Mouse (Mus musculus): ENCODE measurements around the gene Ccm2.

Gene Ccm2
- long read RNA-seq, experiment 1, transcript Ccm2-201 (10 exons, 1,858 nt), result major isoform, 35 of 50 reads
- long read RNA-seq, experiment 1, partial matches to known transcripts, result 7 of 50 reads
- long read RNA-seq, experiment 1, other reads (novel, unspliced or antisense), result 8 of 50 reads
- long read RNA-seq, experiment 2, transcript Ccm2-201 (10 exons, 1,858 nt), result major isoform, 35 of 44 reads
- long read RNA-seq, experiment 2, partial matches to known transcripts, result 2 of 44 reads
- long read RNA-seq, experiment 2, other reads (novel, unspliced or antisense), result 7 of 44 reads

DNA sequence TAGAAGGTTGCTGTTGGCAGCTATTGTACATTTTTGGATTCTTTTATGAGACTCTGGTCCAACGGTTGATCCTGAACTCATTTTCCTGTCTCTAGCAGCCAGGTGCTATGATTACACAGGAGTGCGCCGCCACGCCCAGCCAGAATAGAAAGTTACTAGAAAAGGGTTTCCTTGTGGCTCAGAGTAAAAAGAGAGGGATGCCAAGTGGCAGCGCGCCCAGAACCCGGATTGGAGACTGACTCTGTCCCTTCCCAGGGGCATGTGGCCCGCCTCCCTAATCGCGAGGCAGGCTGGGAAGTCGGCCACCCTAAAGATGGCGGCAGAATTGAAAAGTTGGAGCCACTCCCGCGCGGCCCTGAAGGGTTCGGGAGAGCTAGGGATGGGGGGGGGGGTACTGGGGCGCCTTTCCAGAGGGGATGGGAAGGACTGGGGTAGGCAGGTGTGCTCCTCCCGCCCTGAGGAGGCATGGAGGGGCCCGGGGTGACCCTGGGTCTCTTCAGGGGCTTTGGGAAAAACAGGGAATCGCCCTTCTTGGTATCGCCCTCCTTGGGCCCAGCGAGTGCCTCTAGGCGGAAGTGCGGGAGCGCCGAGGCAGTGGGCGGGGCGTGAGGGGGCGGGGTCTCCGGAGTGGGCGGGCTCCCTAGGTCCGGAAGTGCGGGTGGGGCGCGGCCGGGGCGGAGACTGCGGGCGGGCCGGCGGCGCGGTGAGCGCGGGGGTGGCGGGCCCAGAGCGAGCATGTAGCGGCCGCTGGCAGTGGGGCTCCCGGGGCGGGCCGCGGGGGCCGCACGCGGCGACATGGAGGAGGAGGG, at the start of gene Ccm2:
TSS of gene Ccm2 (plus strand) at position 683 of the 809 bp plus-strand sequence.
- intact Hi-C loops (cut with DNase I), result no loop called here

DNA sequence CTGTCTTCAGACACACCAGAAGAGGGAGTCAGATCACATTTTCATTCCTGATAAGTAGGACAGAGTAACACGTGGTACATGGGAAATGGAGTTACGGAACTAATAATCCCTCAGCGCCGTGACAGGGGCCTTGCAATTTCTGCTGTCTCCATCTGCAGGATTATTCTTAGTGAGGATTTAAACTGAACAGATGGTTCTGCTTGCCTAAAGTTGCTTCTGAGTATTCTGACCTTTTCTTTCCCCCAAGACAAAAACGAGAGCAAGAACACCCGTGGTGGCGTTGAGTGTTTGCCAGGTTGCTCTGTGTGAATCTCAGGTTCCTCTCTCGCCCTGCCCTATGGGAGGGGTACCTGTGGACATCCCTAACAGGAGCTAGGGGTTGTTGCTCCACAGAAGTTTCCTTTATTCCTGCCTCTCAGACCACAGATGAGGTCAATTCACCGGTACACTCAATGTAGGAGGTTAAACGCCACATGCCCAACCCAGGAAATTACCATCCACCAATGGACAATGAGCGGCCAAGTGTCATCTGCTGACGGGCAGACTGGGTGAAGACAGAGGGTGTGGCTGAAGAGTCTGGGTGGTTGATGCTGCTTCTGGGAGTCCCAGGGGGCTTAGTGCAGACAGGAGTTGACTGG, 49.3 kb upstream of the Ccm2 start:
- intact Hi-C loops (cut with DNase I), result no loop called here

DNA sequence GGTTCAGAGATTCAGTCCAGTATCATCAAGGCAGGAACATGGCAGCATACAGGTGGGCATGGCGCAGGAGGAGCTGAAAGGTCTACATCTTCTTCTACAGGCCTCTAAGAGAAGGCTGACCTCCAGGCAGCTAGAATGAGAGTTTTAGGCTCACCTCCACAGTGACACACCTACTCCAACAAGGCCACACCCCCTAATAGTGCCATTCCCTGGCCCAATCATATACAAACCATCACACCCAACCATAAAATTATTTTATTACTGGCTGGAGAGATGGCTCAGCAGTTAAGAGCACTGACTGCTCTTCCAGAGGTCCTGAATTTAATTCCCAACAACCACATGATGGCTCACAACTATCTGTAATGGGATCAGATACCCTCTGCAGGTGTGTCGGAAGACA, 44.2 kb upstream of the Ccm2 start:
- intact Hi-C loops (cut with DNase I), result no loop called here

DNA sequence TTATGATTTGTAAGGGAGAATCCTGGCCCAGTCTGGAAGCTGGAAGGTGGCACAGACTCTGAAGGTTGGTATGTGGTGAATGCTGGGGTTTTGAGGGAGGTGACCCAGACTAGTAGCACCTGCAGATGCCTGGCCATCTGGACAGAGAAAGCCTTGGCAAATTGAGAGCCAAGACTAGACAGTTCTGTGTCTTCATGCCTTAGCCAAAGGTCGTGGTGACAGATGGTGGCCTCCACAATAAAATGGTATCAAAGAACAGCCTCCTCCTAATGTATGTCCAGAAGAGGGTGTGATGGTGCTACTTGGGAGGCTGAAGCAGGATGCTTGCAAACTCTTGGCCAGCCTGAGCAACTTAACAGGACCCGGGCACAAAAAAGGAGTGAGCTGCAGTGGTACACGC, 42.5 kb upstream of the Ccm2 start:
- intact Hi-C loops (cut with DNase I), result no loop called here

DNA sequence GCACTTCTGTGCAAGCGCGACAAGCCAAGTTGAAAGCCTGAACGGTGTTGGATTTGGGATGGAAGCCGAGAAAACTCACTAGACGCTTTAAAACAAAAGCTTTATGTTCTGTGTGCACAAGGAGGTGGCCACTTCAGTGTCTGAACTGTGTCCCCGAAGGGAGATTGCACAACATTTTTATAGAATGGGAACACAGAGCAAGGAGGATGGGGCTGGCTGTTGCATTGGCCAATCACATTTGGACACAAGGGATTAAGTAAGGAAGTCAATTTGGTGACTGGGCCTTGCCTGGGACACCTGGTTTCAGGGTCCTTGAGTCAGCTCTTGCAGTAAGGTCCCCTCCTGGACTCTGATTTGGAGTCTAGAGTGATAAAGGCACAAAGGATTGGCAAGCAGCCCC, 42.0 kb upstream of the Ccm2 start:
- intact Hi-C loops (cut with DNase I), result no loop called here

DNA sequence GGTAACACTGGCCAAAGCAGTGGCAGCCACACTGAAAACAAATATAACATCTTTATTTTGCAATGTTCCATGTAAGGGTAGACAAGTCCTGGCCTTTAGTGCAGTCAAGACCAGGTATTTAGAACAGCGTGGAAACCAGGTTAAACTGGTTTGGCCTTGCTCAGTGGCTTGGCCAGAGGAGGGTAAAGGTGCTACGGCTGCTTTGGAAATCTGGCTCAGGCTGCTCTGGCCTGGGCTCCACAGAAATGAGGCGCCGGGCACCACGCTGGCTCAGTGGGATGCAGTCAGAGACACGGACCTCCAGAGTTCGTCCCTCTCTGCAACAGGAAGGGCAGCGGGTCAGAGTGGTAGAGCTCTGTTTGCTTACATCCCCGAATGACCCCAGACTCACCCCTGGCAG, 40.2 kb upstream of the Ccm2 start:
- intact Hi-C loops (cut with DNase I), result no loop called here

DNA sequence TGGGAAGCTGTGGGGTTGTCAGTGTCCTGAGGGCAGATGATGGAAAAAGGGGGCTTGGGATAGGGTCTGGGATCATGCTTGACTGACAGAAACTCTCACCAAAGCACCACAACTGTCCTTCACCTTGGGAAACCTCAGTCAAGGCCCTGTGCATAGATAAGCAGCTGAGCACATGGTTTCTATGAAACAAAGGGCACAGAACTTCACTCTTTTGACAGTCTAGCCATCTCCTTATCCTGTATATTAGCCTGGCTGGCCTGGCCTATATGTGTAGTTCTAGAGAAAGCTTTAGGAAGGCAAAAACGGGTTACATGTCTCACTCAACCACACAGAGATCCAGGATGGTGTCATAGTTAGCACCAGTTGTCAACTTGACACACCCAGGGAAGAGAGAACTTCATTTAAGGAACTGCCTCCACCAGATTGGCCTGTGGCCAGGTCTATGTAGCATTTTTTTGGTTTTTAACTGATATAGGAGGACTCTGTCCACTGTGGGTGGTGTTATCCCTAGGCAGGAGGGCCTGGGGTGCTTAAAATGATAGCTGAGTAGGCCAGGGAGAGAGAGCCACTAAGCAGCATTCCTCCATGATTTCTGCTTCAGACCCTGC, 38.3 kb upstream of the Ccm2 start:
- intact Hi-C loops (cut with DNase I), result no loop called here

DNA sequence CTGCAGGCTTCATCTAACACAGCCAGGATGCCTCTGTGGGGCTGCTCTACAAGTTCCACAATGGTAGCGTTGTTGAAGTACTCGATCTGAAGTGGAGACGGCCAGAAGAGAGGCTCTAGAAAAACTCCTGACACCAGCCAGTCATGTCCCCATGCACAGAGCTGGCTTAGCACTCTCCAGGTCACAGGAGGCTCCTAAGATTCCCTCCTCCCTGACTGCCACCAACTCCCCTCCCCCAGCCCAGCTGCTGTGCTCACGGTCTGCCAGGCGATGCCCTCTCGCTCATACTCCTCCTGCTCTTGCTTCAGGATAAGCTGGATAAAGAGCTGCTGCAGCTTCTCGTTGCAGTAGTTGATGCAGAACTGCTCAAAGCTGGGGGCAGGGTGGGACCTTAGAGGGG, 31.9 kb upstream of the Ccm2 start:
- intact Hi-C loops (cut with DNase I), result no loop called here

DNA sequence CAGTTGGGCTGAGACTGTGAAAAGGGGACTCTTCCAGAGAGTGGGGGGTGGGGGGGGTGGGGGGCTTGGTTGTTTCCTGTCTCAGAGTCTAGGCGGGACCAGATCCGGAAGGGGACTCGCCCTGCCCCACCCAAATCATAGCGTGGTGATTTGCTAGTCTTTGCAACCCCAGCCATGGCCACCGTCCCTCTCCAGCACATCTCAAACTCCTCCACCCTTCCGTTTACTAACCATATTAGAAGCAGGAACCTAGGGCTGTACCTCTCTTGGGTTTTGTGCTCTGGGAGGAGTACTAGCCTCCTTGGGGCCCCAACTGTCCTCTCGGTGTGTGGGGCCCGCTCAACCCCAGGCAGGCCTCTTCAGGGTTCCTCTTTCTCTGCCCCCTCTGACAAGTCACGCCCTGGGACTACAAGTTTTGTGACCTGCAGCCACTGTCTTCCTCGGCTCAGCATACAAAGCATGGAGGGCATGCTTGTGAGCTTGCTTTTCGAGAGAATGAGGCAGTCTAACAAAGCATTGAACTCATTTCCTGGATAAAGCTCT, 27.1 kb upstream of the Ccm2 start:
- intact Hi-C loops (cut with DNase I), result no loop called here

DNA sequence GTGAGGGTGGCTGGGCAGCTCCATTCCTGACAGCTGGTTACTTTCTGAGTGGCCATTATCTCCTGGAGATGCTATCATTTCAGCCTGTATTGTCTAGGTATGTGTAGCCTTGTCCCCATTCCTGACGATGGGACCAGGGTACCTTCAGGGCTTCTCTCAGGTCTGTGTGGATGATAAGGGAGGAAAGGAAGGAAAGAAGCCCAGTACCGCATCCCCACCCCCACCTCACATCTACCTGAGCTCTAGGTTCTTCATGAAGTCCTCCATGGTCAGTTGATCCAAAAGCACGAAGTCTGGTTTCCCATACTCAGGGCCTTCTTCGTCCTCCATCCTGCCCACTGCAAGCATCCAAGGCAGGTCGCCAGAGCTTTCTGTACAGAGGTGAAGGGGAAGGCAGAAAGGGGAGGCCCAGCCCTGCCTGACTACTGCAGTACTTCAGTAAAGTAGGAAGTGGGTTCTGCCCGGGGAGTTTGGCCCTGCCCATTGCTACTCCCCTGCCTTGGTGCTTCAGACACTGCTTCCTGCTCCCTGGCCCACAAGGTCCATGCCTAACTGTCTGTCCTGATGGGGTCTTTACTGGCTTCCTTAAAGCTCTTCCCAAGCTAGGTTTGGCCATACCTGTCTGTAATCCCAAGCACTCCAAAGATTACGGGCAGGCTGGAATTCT, 26.0 kb upstream of the Ccm2 start, which contains the start of gene Myo1g:
TSS of gene Myo1g (minus strand) at position 459 of the 667 bp plus-strand sequence.
- intact Hi-C loops (cut with DNase I), result no loop called here

DNA sequence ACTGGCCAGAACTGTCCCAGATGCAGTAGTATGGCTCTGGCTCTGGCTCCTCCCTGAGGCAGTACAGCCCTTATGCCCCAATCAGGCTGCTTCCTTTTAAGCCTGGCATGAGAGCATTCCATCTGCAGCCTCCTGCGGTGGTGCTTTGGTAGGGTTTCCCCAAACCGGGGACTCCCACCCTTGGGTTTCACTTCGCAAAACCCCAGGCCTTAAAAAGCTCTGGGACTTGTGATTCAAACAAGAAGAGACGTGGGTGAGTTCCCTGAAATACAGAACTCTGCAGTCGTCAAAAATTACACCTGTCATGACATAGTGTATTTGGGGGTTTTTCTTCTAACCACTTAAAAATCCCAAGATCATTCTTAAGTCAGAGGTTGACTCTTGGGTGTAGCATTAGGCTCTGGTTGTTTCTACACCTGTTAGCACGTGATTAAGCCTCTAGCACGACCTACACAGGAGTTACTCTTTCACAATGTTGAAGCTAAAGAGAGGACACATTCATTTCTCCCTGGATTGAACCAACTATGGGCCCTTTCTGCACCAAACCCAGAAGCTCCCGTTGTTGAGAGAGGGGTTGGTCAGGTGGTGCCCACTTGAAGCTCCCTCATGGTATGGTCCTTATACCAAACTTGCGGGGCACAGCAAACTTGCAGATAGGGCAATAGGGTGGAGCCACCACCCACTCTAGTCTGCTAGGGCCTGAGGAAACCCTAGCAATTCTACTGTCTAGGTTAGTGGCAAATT, 23.7 kb upstream of the Ccm2 start:
- intact Hi-C loops (cut with DNase I), result no loop called here

DNA sequence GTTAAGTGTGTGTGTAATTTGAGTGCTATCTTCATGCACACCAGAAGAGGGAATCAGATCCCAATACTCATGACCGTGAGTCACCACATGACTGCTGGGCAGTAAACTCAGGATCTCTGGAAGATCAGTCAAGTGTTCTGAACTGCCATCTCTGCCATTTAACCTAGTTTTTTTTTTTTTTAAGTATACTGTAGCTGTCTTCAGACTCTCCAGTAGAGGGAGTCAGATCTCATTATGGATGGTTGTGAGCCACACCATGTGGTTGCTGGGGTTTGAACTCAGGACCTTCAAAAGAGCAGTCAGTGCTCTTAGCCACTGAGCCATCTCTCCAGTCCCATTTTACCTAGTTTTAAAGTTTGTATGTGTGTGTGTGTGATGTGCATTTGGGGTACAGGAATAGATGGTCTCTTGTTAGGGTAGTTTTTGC, 23.0 kb upstream of the Ccm2 start:
- intact Hi-C loops (cut with DNase I), result no loop called here

DNA sequence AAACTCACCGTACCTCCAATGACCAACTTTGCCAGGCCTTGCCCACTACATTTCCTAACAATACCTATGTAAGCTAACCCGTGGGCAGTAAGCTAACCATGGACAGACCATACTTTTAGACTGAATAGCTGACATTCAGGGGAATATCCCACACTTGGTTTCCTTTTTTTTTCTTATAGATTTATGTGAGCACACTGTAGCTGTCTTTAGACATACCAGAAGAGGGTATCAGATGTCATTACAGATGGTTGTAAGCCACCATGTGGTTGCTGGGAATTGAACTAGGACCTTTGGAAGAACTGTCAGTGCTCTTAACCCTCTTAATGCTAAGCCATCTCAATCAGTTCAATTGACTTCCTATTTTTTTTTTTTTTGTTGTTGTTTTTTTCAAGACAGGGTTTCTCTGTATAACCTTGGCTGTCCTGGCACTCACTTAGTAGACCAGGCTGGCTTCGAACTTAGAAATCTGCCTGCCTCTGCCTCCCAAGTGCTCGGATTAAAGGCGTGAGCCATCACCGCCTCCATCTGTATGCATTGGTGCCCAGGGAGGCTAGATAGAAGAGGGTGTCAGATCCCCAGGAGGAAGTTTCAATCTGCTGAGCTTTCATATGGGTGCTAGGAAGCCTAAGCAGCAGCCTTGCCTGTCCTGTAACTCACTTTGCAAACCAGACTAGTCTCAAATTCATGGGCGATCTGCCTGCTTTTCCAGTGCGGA, 22.4 kb upstream of the Ccm2 start:
- intact Hi-C loops (cut with DNase I), result no loop called here

DNA sequence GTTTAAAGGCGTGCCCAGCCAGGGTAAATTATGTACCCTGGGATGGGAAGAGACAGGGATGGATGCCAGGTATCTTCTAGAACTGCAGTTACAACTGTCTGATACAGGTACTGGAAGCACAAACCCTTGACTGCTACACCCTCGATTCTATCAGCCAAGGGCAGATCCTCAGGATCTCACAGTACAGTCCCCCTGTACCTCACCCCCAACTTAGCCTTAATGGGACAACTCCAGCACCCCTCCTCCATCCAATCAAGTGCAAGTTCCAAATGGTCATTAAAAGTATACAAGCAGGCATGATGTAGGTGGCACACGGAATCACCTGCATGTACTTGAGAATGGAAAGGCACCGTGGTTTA, 21.8 kb upstream of the Ccm2 start:
- intact Hi-C loops (cut with DNase I), result loop anchor here (5.0 kb wide), 1 partner anchor 53 kb away; no protein-coding TSS in a partner anchor

DNA sequence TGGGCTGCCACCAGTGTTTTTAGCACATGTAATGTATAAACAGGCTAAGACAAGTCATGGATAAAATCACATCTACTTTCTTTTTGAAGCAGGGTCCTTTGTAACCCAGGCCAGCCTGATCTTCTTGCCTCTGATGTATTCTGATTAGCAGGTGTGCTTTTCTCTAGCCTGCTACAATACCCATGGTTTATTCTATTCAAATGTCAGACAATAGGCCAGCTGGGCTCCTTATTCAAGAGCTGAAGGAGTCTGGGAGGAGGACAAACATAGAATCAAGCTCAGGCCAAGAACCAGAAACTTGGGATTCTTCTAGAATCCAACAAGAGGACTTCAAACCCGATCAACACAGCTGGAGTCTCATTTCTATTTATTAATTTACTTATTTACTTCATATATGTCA, 21.4 kb upstream of the Ccm2 start:
- intact Hi-C loops (cut with DNase I), result loop anchor here (5.0 kb wide), 1 partner anchor 53 kb away; no protein-coding TSS in a partner anchor

DNA sequence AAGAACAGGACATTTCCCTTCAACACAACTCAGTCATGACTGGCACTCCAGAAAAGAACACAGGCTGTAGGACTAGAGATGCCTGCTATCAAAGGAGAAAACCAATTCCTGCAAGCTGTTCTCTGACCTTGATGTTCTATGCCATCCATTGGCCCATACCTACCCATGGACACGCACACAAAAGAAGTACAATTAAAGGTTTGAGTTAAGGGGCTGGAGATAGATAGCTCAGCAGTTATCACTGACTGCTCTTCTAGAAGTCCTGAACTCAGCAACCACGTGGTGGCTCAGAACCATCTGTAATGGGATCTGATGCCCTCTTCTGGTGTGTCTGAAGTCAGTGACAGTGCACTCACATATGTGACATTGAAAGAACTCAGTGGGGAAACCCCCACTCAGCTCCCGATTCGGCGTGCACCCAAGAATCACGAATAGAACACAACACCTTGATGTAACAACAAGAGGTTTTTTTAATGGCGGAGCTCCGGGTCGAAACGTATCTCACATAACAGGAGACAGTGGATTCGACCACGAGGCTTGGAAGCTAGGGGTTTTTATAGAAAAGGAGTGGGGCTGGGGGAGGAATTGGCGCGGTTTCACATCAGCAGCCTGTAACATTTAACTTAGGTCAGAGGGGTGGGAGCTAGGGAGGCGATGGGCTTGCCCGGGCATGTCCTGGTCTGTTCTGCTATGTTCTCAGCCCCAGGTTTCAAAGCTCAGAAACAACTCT, 20.0 kb upstream of the Ccm2 start:
- intact Hi-C loops (cut with DNase I), result loop anchor here (5.0 kb wide), 1 partner anchor 54 kb away; no protein-coding TSS in a partner anchor

DNA sequence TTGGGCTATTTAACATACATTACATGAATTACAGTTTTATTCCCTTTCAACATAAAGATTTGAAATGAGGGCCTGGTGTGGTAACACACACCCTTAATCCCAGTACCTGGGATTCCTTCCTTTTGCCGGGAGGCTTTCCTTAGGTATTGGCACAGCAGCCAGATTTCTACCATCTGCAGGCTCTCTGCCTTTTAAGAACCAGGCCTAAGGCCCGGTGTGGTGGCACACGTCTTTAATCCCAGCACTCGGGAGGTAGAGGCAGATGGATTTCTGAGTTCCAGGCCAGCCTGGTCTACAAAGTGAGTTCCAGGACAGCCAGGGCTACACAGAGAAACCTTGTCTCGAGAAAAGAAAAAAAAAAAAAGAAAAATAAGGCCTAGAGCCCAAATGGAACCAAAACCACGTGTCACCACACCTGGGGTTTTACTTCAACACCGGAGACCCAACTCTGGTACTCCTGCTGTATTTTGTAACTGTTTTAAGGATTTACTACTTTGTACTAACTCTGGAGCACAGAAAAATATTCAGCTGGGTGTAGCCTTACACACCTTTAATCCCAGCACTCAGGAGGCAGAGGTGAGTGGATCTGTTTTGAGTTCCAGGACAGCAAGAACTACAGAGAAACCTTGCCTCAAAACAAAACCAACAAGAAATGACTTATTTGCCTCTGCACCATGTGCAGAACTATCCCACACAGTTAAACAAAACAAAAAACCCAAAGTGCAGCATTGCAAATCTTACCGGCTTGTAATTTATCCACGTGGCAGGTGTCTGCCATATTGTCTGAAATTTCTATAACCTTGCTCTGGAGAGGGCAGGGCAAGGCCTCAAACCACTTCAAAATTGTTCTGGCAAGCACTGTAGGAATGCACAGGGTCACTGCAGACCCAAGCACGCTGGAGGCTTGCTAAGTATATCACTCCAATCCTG, 19.2 kb upstream of the Ccm2 start:
- intact Hi-C loops (cut with DNase I), result loop anchor here (5.0 kb wide), 1 partner anchor 55 kb away; no protein-coding TSS in a partner anchor
